8 mouse cellular contexts compared by ENCODE assay signal in the genomic region with DNA sequence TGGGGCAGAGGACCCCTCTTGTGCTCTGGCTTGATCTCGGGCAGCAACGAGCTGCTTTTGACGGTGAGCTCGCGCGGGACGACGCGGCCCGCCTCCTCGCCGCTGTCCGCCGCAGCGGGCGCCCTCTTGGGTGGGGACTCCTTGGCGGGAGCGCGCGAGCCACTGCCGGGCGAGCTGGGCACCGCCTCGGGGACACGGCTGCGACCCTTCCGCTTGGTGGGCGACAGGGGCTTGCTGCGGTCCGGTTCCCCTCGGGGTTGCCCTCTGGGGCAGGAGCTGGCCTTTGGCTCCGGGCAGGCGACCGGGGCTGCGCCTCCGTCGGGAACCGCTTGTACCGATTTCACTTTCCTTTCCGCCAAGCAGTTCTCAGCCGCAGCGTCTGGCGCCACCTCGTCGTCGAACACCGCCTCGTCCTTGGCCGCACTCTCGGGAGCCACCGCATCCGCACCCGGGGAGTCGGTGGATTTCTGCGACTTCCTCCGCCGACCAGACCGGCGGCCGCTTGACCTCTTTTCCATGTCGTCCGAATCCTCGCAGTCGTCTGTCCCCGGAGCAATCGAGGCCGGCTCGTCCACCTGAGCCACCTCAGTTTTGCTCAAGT.
A peak's percentile ranks its signal among the peaks of the same experiment; 100 is the strongest.
DNase-seq lines count a peak whose midpoint lies in the region; ATAC-seq lines count a peak whose summit lies in the region.

No protein-coding gene starts in this region.

- peak overlapping the region; percentile 36 for H3K4me3 ChIP-seq in embryonic facial prominence, embryonic 11.5 days (ENCODE audit: low read depth, low read length)
- H3K4me3 ChIP-seq in heart, embryonic 14.5 days (ENCODE audit: control insufficient read depth in 1 of 2, insufficient read depth in 1 of 2, low read depth in 1 of 2, low read length in 2 of 2), result peak overlapping the region; percentile 57 to 58
- H3K4me3 ChIP-seq in kidney, embryonic 16.5 days (ENCODE audit: low read length), result peak overlapping the region; percentile 73

- intact Hi-C loops in left cerebral cortex, postnatal 4 days (cut with DNase I), result no loop called here

- no peaks in the 10 kb centered on the region for H3K9me3 ChIP-seq in embryonic facial prominence, embryonic 11.5 days (replicated peaks; ENCODE audit: control insufficient read depth, low read length)
- no peaks in the 10 kb centered on the region for H3K9me3 ChIP-seq in heart, embryonic 14.5 days (ENCODE audit: control insufficient read depth, low read length)
- no peaks in the 10 kb centered on the region for H3K9me3 ChIP-seq in kidney, embryonic 16.5 days (ENCODE audit: low read length)

- H3K4me1 ChIP-seq in embryonic facial prominence, embryonic 11.5 days (ENCODE audit: control insufficient read depth, insufficient read depth, low read length), result peaks cover 5% of the 10 kb centered on the region
- peaks cover 2 to 17% of the 10 kb centered on the region in 2 experiments for H3K4me1 ChIP-seq in heart, embryonic 14.5 days (ENCODE audit: control insufficient read depth in 2 of 2, insufficient read depth in 2 of 2, low read length in 2 of 2)
- H3K4me1 ChIP-seq in kidney, embryonic 16.5 days (ENCODE audit: insufficient read depth, low read length), result peaks cover 29% of the 10 kb centered on the region

- H3K27ac ChIP-seq in embryonic facial prominence, embryonic 11.5 days (replicated peaks; ENCODE audit: low read depth, low read length), result no peak overlapping the region
- H3K27ac ChIP-seq in heart, embryonic 14.5 days (replicated peaks in 1 of 2; ENCODE audit: control insufficient read depth in 1 of 2, insufficient read depth in 1 of 2, low read depth in 2 of 2, low read length in 2 of 2), result no peak overlapping the region
- H3K27ac ChIP-seq in kidney, embryonic 16.5 days (ENCODE audit: low read length), result no peak overlapping the region

- peak overlapping the region; percentile 58 for H3K4me2 ChIP-seq in embryonic facial prominence, embryonic 11.5 days (ENCODE audit: low read depth, low read length)
- H3K4me2 ChIP-seq in heart, embryonic 14.5 days (ENCODE audit: low read length), result peak overlapping the region; percentile 79
- H3K4me2 ChIP-seq in kidney, embryonic 16.5 days (replicated peaks; ENCODE audit: low read depth, low read length), result peak overlapping the region; percentile 76

- peaks cover 34% of the 10 kb centered on the region for H3K27me3 ChIP-seq in embryonic facial prominence, embryonic 11.5 days (ENCODE audit: control insufficient read depth, insufficient read depth, low read length)
- peaks cover 78% of the 10 kb centered on the region for H3K27me3 ChIP-seq in heart, embryonic 14.5 days (ENCODE audit: control insufficient read depth, insufficient read depth, low read length)
- H3K27me3 ChIP-seq in kidney, embryonic 16.5 days (ENCODE audit: insufficient read depth, low read length), result peaks cover 63% of the 10 kb centered on the region

- peak overlapping the region; percentile 46 for H3K9ac ChIP-seq in embryonic facial prominence, embryonic 11.5 days (replicated peaks; ENCODE audit: low read length)
- H3K9ac ChIP-seq in heart, embryonic 14.5 days (ENCODE audit: low read length), result peak overlapping the region; percentile 56
- peak overlapping the region; percentile 68 for H3K9ac ChIP-seq in kidney, embryonic 16.5 days (replicated peaks; ENCODE audit: low read length)

- peak; percentile 25 for DNase-seq in left cerebral cortex, postnatal 4 days
- DNase-seq in left cerebral cortex, adult 11 months (ENCODE audit: low spot score), result no peak
- peak; percentile 33 for DNase-seq in embryonic facial prominence, embryonic 11.5 days (ENCODE audit: low spot score)
- peak; percentile 78 for DNase-seq in lung, postnatal 36 days
- DNase-seq in retina, postnatal 1 day, result peak; percentile 61
- DNase-seq in urinary bladder, postnatal 36 days (ENCODE audit: low spot score in 2 of 2), result peak; percentile 54 to 71

- ATAC-seq in embryonic facial prominence, embryonic 11.5 days (replicated peaks; ENCODE audit: insufficient number of reproducible peaks, low FRiP score, low TSS enrichment, low read depth), result no peak
- ATAC-seq in heart, embryonic 14.5 days (ENCODE audit: insufficient number of reproducible peaks, insufficient read depth, low FRiP score, low read depth), result no peak
- no peak; the same call in 1 of the 2 replicates for ATAC-seq in kidney, embryonic 16.5 days (ENCODE audit: low FRiP score, low TSS enrichment)

- no peaks in the 10 kb centered on the region for H3K36me3 ChIP-seq in embryonic facial prominence, embryonic 11.5 days (replicated peaks; ENCODE audit: control insufficient read depth, insufficient read depth, low read depth, low read length)
- no peaks in the 10 kb centered on the region for H3K36me3 ChIP-seq in heart, embryonic 14.5 days (ENCODE audit: control insufficient read depth, insufficient read depth, low read length)
- no peaks in the 10 kb centered on the region for H3K36me3 ChIP-seq in kidney, embryonic 16.5 days (ENCODE audit: insufficient read depth, low read length)

- WGBS in embryonic facial prominence, embryonic 11.5 days, result 1% methylated on average over 68 of the region's 68 CpGs
- WGBS in heart, embryonic 14.5 days, result under 1% methylated on average over 68 of the region's 68 CpGs
- under 1% methylated on average over 61 of the region's 68 CpGs for WGBS in kidney, embryonic 16.5 days
